Mouse (Mus musculus) neural tube, embryonic 11.5 days (tissue): ENCODE measurements around the gene Mrgprf. TPM values are rescaled to one million over a fixed set of nuclear protein-coding genes. Genes with fewer than 3 reads are reported as not detected.

Experiments used
- ATAC-seq: fragments of 200-750 bp; cut with Nextera tagmentation; 2 replicates; pipeline ENCODE4 v1.8.0; 2017; ENCODE audit warnings: moderate number of reproducible peaks, mild to moderate bottlenecking, moderate TSS enrichment, moderate library complexity; ENCODE audit not compliant: insufficient read depth, low FRiP score, low TSS enrichment
- DNase-seq: peaks from one replicate; pipeline ENCODE4 v3.0.0-alpha.2; 2015; ENCODE audit warnings: low spot score
- H3K27ac ChIP-seq: fragments of 300-500 bp; sonication (generic); 2 replicates; pipeline ENCODE4 v1.5.1; 2014; ENCODE audit warnings: low read depth, mild to moderate bottlenecking, low read length
- H3K27me3 ChIP-seq: fragments of 300-500 bp; sonication (generic); 2 replicates; pipeline ENCODE4 v1.6.1; 2014; ENCODE audit warnings: mild to moderate bottlenecking, low read length, mixed read lengths; ENCODE audit not compliant: control insufficient read depth, insufficient read depth
- H3K36me3 ChIP-seq: fragments of 300-500 bp; sonication (generic); 2 replicates; pipeline ENCODE4 v1.6.1; 2014; ENCODE audit warnings: mild to moderate bottlenecking, low read length, moderate library complexity, mixed read lengths; ENCODE audit not compliant: control insufficient read depth, insufficient read depth
- H3K4me1 ChIP-seq: fragments of 300-500 bp; sonication (generic); 2 replicates; pipeline ENCODE4 v1.6.1; 2014; ENCODE audit warnings: low read length, mixed read lengths; ENCODE audit not compliant: control insufficient read depth, insufficient read depth
- H3K4me2 ChIP-seq: fragments of 300-500 bp; sonication (generic); 2 replicates; pipeline ENCODE4 v1.6.1; 2014; ENCODE audit warnings: low read depth, mild to moderate bottlenecking, moderate library complexity
- H3K4me3 ChIP-seq: fragments of 300-500 bp; sonication (generic); 2 replicates; pipeline ENCODE4 v1.5.1; 2014; ENCODE audit warnings: low read depth, low read length
- H3K9ac ChIP-seq: fragments of 300-500 bp; sonication (generic); 2 replicates; pipeline ENCODE4 v1.6.1; 2014; ENCODE audit warnings: mild to moderate bottlenecking, low read length
- H3K9me3 ChIP-seq: fragments of 300-500 bp; sonication (generic); 2 replicates; pipeline ENCODE4 v1.6.1; 2016; ENCODE audit warnings: low read length; ENCODE audit not compliant: control insufficient read depth
- WGBS: fragments of 180-500 bp; shearing (Covaris S2); extraction: QIAGEN DNeasy Blood & Tissue Kit; methylation state at CpG from one replicate; pipeline ENCODE4 v1.1.7; 2014; 5-methylcytosine and 5-hydroxymethylcytosine counted together
- polyA plus RNA-seq: library from polyadenylated mRNA; unstranded; fragments of >200 nt; fragmentation: Nextera tagmentation; extraction: Ambion mirVana; gene quantifications from 2 replicates; pipeline ENCODE4 v1.2.1, GENCODE M21; 2014

Gene Mrgprf
- polyA plus RNA-seq, 1 experiment from 2014 or later = not detected

- Histone ChIP-seq H3K9me3 (no peaks in the 10 kb centered on the region), H3K27ac (no peak overlapping the region), H3K9ac (no peak overlapping the region), H3K4me3 (no peak overlapping the region), H3K27me3 (no peaks in the 10 kb centered on the region), H3K36me3 (no peaks in the 10 kb centered on the region), H3K4me1 (no peaks in the 10 kb centered on the region), H3K4me2 (no peak overlapping the region)
- DNase-seq (no peak), ATAC-seq (no peak)
- 68% methylated on average over 2 of the region's 2 CpGs for WGBS
Measured at GRCm38 (mm10) chr7:145292726-145293125, 7.9 kb upstream of the Mrgprf start.

- Histone ChIP-seq H3K4me3 (no peak overlapping the region), H3K9me3 (no peaks in the 10 kb centered on the region), H3K27ac (no peak overlapping the region), H3K4me1 (no peaks in the 10 kb centered on the region), H3K36me3 (no peaks in the 10 kb centered on the region), H3K4me2 (no peak overlapping the region), H3K27me3 (no peaks in the 10 kb centered on the region), H3K9ac (no peak overlapping the region)
- no peak for DNase-seq
- ATAC-seq = no peak
- 33% methylated on average over 6 of the region's 6 CpGs for WGBS
Measured at GRCm38 (mm10) chr7:145293859-145294258, 6.8 kb upstream of the Mrgprf start.

- Histone ChIP-seq H3K4me3 (no peak overlapping the region), H3K9me3 (no peaks in the 10 kb centered on the region), H3K4me1 (peaks cover 5% of the 10 kb centered on the region; the same call in 1 of the 2 replicates), H3K27ac (no peak overlapping the region), H3K4me2 (no peak overlapping the region), H3K9ac (no peak overlapping the region), H3K36me3 (no peaks in the 10 kb centered on the region), H3K27me3 (no peaks in the 10 kb centered on the region)
- ATAC-seq (no peak), DNase-seq (no peak)
- WGBS = 65% methylated on average over 3 of the region's 3 CpGs
Measured at GRCm38 (mm10) chr7:145298666-145299490, 1.8 kb upstream of the Mrgprf start.

GRCm38 (mm10) chr7:145299562-145300320 is 887 bp upstream of the Mrgprf start:
- peaks cover 5% of the 10 kb centered on the region; the same call in 1 of the 2 replicates for H3K4me1 ChIP-seq
- no peak for ATAC-seq
- no peak overlapping the region for H3K4me2 ChIP-seq
- no peak overlapping the region for H3K9ac ChIP-seq
- no peaks in the 10 kb centered on the region for H3K9me3 ChIP-seq
- no peaks in the 10 kb centered on the region for H3K36me3 ChIP-seq
- H3K4me3 ChIP-seq = no peak overlapping the region
- H3K27me3 ChIP-seq = no peaks in the 10 kb centered on the region
- DNase-seq = no peak
- WGBS = 71% methylated on average over 7 of the region's 7 CpGs
- H3K27ac ChIP-seq = no peak overlapping the region

GRCm38 (mm10) chr7:145301008-145301340 is 346 bp downstream of the Mrgprf start:
- Histone ChIP-seq H3K4me2 (no peak overlapping the region), H3K4me1 (peaks cover 5% of the 10 kb centered on the region; the same call in 1 of the 2 replicates), H3K36me3 (no peaks in the 10 kb centered on the region), H3K4me3 (no peak overlapping the region), H3K9me3 (no peaks in the 10 kb centered on the region), H3K27me3 (no peaks in the 10 kb centered on the region), H3K9ac (no peak overlapping the region), H3K27ac (no peak overlapping the region)
- ATAC-seq (no peak), DNase-seq (no peak)

- DNase-seq = no peak
- H3K4me1 ChIP-seq = peaks cover 5% of the 10 kb centered on the region; the same call in 1 of the 2 replicates
- no peak overlapping the region for H3K4me2 ChIP-seq
- no peak for ATAC-seq
- H3K36me3 ChIP-seq = no peaks in the 10 kb centered on the region
- H3K9me3 ChIP-seq = no peaks in the 10 kb centered on the region
- no peak overlapping the region for H3K4me3 ChIP-seq
- 93% methylated on average over 6 of the region's 6 CpGs for WGBS
- no peaks in the 10 kb centered on the region for H3K27me3 ChIP-seq
- H3K9ac ChIP-seq = no peak overlapping the region
- H3K27ac ChIP-seq = no peak overlapping the region
Measured at GRCm38 (mm10) chr7:145301341-145302005, 845 bp downstream of the Mrgprf start.

GRCm38 (mm10) chr7:145302488-145303285 is 2.1 kb downstream of the Mrgprf start:
- H3K27ac ChIP-seq = no peak overlapping the region
- ATAC-seq (peak; percentile 86), DNase-seq (peak; percentile 85)
- H3K36me3 ChIP-seq = no peaks in the 10 kb centered on the region
- WGBS = 6% methylated on average over 20 of the region's 20 CpGs
- H3K27me3 ChIP-seq = no peaks in the 10 kb centered on the region
- peaks cover 5% of the 10 kb centered on the region; the same call in 1 of the 2 replicates for H3K4me1 ChIP-seq
- H3K4me2 ChIP-seq = peak overlapping the region; percentile 42
- peak overlapping the region; percentile 39 for H3K9ac ChIP-seq
- 0 out of 2 replicates have a peak overlapping the region, but pooled peaks have one; percentile 12 for H3K4me3 ChIP-seq
- H3K9me3 ChIP-seq = no peaks in the 10 kb centered on the region

- Histone ChIP-seq H3K4me1 (peaks cover 5% of the 10 kb centered on the region; the same call in 1 of the 2 replicates), H3K9ac (no peak overlapping the region), H3K4me2 (no peak overlapping the region), H3K4me3 (no peak overlapping the region), H3K27me3 (no peaks in the 10 kb centered on the region), H3K9me3 (no peaks in the 10 kb centered on the region), H3K36me3 (no peaks in the 10 kb centered on the region), H3K27ac (no peak overlapping the region)
- no peak for DNase-seq
- no peak for ATAC-seq
- WGBS = 72% methylated on average over 2 of the region's 2 CpGs
Measured at GRCm38 (mm10) chr7:145304153-145304552, 3.5 kb downstream of the Mrgprf start.
